Mouse (Mus musculus) C2C12 (cell line): ENCODE measurements around the gene Gria4.

Experiments
- CEBPB ChIP-seq: IDR thresholded peaks from one replicate; pipeline ENCODE4 v1.6.1; 2011; ENCODE audit warnings: low read depth, mild to moderate bottlenecking, control low read depth, moderate library complexity
- CTCF ChIP-seq: IDR thresholded peaks from one replicate; pipeline ENCODE4 v1.5.1; 2011; ENCODE audit not compliant: control insufficient read depth, insufficient read depth, insufficient read length
- FOSL1 ChIP-seq: IDR thresholded peaks from one replicate; pipeline ENCODE4 v1.8.0; 2011; ENCODE audit warnings: mild to moderate bottlenecking, low read length; ENCODE audit not compliant: poor library complexity, insufficient read depth, severe bottlenecking
- MAX ChIP-seq: IDR thresholded peaks from one replicate; pipeline ENCODE4 v1.6.1; 2011; ENCODE audit warnings: mild to moderate bottlenecking, control low read depth
- MYOG ChIP-seq: IDR thresholded peaks from one replicate; pipeline ENCODE4 v1.6.1; 2011; ENCODE audit not compliant: control insufficient read depth, insufficient read length; ENCODE audit errors: extremely low read depth
- USF1 ChIP-seq: IDR thresholded peaks from one replicate; pipeline ENCODE4 v1.6.1; 2011; ENCODE audit warnings: low read depth, mild to moderate bottlenecking, control low read depth, moderate library complexity

GRCm38 (mm10) chr9:4605354-4605753, 190.7 kb downstream of the Gria4 start:
- TF ChIP-seq CTCF (no peak), MYOG (no peak), FOSL1 (no peak), USF1 (no peak), MAX (no peak), CEBPB (no peak)
